Mouse (Mus musculus) E14TG2a.4 (cell line): ENCODE results near the gene Tbc1d1.

Experiments
- CTCF ChIP-seq: conservative IDR thresholded peaks from 2 replicates; pipeline ENCODE4 v1.5.1; 2014; ENCODE audit warnings: low read length
- POU5F1 ChIP-seq: IDR thresholded peaks from 2 replicates; pipeline ENCODE4 v1.6.1; 2014; ENCODE audit warnings: low read length, borderline replicate concordance

DNA sequence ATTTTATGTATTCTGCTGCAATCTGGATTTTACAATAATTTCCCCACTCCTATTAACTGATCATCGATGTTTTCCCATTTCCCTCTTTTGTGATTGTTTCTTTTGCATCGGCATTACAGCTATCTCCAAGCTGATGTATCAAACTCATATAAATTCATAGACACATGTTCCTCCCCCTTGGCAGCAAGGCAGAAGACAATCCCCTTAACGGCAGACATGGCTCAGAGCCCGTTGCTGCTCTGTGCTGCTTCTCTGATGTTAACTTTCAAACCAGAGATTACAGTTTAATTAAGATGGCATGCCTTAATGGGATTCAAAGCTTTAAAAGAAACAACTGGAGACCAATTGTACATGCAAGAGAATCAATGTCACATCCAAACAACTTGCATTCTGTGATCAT is 27.6 kb downstream of the Tbc1d1 start:
- TF ChIP-seq CTCF (no peak), POU5F1 (no peak)
